Mouse (Mus musculus) erythroblast, embryonic 14.5 days (primary cell): ENCODE results near the gene Adamts15. TPM values are rescaled to one million over a fixed set of nuclear protein-coding genes. Genes with fewer than 3 reads are reported as not detected.

Experiments
- H3K27me3 ChIP-seq: 2 replicates; pipeline ENCODE4 v1.6.1; 2012; ENCODE audit warnings: inconsistent platforms; ENCODE audit not compliant: control insufficient read depth
- H3K36me3 ChIP-seq: 2 replicates; pipeline ENCODE4 v1.6.1; 2012; ENCODE audit warnings: mild to moderate bottlenecking, inconsistent platforms; ENCODE audit not compliant: control insufficient read depth
- H3K4me1 ChIP-seq: 2 replicates; pipeline ENCODE4 v1.6.1; 2012; ENCODE audit warnings: inconsistent platforms; ENCODE audit not compliant: control insufficient read depth
- H3K4me3 ChIP-seq: replicated peaks from 2 replicates; pipeline ENCODE3; 2012; ENCODE audit warnings: moderate library complexity, mild to moderate bottlenecking, inconsistent platforms
- H3K9me3 ChIP-seq: 2 replicates; pipeline ENCODE4 v1.6.1; 2012; ENCODE audit warnings: low read length, inconsistent platforms, mixed read lengths; ENCODE audit not compliant: control insufficient read depth
- GATA1 ChIP-seq: IDR thresholded peaks from 2 replicates; pipeline ENCODE4 v1.6.1; 2012; ENCODE audit warnings: low read length, inconsistent platforms, mixed read lengths
- TAL1 ChIP-seq: IDR thresholded peaks from 3 replicates; pipeline ENCODE4 v1.6.1; 2012; ENCODE audit warnings: low read length, inconsistent platforms, mixed read lengths
- polyA plus RNA-seq: library from polyadenylated mRNA; stranded (reverse); fragments of >175 nt; gene quantifications from 2 replicates; pipeline ENCODE4 v1.2.3, GENCODE M21; 2012

Gene Adamts15
- polyA plus RNA-seq, 1 experiment, result not detected

GRCm38 (mm10) chr9:30851841-30852240, 70.4 kb downstream of the Adamts15 start:
- TF ChIP-seq TAL1 (no peak), GATA1 (no peak)
- no peaks in the 10 kb centered on the region for H3K9me3 ChIP-seq
- H3K36me3 ChIP-seq, result no peaks in the 10 kb centered on the region
- no peak overlapping the region for H3K4me3 ChIP-seq
- no peaks in the 10 kb centered on the region for H3K4me1 ChIP-seq
- H3K27me3 ChIP-seq, result no peaks in the 10 kb centered on the region

GRCm38 (mm10) chr9:30849951-30850350, 72.3 kb downstream of the Adamts15 start:
- H3K4me3 ChIP-seq, result no peak overlapping the region
- H3K36me3 ChIP-seq, result no peaks in the 10 kb centered on the region
- H3K9me3 ChIP-seq, result no peaks in the 10 kb centered on the region
- H3K27me3 ChIP-seq, result no peaks in the 10 kb centered on the region
- no peaks in the 10 kb centered on the region for H3K4me1 ChIP-seq
- TF ChIP-seq TAL1 (no peak), GATA1 (no peak)

- TF ChIP-seq GATA1, result no peak
- no peak for TF ChIP-seq TAL1
- no peak overlapping the region for H3K4me3 ChIP-seq
Measured at GRCm38 (mm10) chr9:30849444-30849843, 72.8 kb downstream of the Adamts15 start.

More at GRCm38 (mm10) chr9:30849444-30849843, 72.8 kb downstream of the Adamts15 start:
- no peaks in the 10 kb centered on the region for H3K9me3 ChIP-seq
- H3K4me1 ChIP-seq, result no peaks in the 10 kb centered on the region
- no peaks in the 10 kb centered on the region for H3K36me3 ChIP-seq
- H3K27me3 ChIP-seq, result no peaks in the 10 kb centered on the region

Other genes starting within 250 kb of the Adamts15 start
- not detected in 2 replicates for gene Adamts8, start 20.1 kb upstream of the Adamts15 start, polyA plus RNA-seq
- gene Zbtb44, start 108.2 kb upstream of the Adamts15 start, polyA plus RNA-seq, result 0.62 and 0.66 TPM in 2 replicates
- gene St14, start 209.4 kb upstream of the Adamts15 start, polyA plus RNA-seq, result 0.01 and 0.07 TPM in 2 replicates